In genomic region chr5:124217566-124218249, GRCm38 (mm10) we compare ENCODE assay signal across 15 mouse cellular contexts. TPM values are rescaled to one million over a fixed set of nuclear protein-coding genes. Genes with fewer than 3 reads are reported as not detected.
DNase-seq lines count a peak whose midpoint lies in the region; ATAC-seq and TF ChIP-seq lines count a peak whose summit lies in the region.
"Had no signal": no experiment of that assay in that cellular context is flagged by ENCODE, and none has a peak within 500 bp of the region (broad histone marks: within the 10 kb centered on the region; RNA-seq: fewer than 3 reads in every experiment).

No protein-coding gene starts in this region.

- H3K9ac ChIP-seq in heart, postnatal 0 days (replicated peaks; ENCODE audit: low read depth, low read length) = no peak overlapping the region
- H3K9ac ChIP-seq in heart, embryonic 11.5 days (ENCODE audit: low read depth, low read length) = no peak overlapping the region
- H3K9ac ChIP-seq: hindbrain, embryonic 15.5 days; limb, embryonic 13.5 days had no signal

- no peaks in the 10 kb centered on the region for H3K9me3 ChIP-seq in heart, postnatal 0 days (replicated peaks; ENCODE audit: control insufficient read depth, low read length)
- no peaks in the 10 kb centered on the region for H3K9me3 ChIP-seq in heart, embryonic 11.5 days (replicated peaks; ENCODE audit: control insufficient read depth, low read length)
- no peaks in the 10 kb centered on the region for H3K9me3 ChIP-seq in megakaryocyte, embryonic 14.5 days
- H3K9me3 ChIP-seq: forebrain, embryonic 10.5 days; hindbrain, embryonic 15.5 days; limb, embryonic 13.5 days had no signal

- no peak for TF ChIP-seq EP300 in heart, postnatal 0 days (IDR thresholded peaks at IDR 0.05; ENCODE audit: low read depth)

- DNase-seq in heart, postnatal 0 days (ENCODE audit: low spot score) = no peak
- DNase-seq in left cerebral cortex, adult 18-20 months (ENCODE audit: low spot score in 2 of 2) = peak; percentile 90 to 92
- peak; percentile 83 for DNase-seq in telencephalon, adult 2 months (ENCODE audit: low read depth, low spot score)
- no peak for DNase-seq in cerebellum, postnatal 4 days (ENCODE audit: low spot score in 2 of 2)
- DNase-seq: adrenal gland, postnatal 25 days; cerebellum, adult 18-20 months had no signal

- WGBS in heart, postnatal 0 days = 37% methylated on average over 8 of the region's 8 CpGs
- 54% methylated on average over 8 of the region's 8 CpGs for WGBS in heart, embryonic 11.5 days (ENCODE audit: insufficient replicate concordance)

- H3K27me3 ChIP-seq in heart, postnatal 0 days (ENCODE audit: control insufficient read depth, insufficient read depth, low read length) = no peaks in the 10 kb centered on the region
- no peaks in the 10 kb centered on the region for H3K27me3 ChIP-seq in heart, embryonic 11.5 days (ENCODE audit: control insufficient read depth, insufficient read depth, low read length)
- H3K27me3 ChIP-seq in megakaryocyte, embryonic 14.5 days (replicated peaks) = no peaks in the 10 kb centered on the region
- H3K27me3 ChIP-seq: hindbrain, embryonic 15.5 days; limb, embryonic 13.5 days had no signal

- peaks cover 79% of the 10 kb centered on the region for H3K4me1 ChIP-seq in heart, postnatal 0 days (ENCODE audit: control insufficient read depth, insufficient read depth)
- H3K4me1 ChIP-seq in heart, embryonic 11.5 days (ENCODE audit: control insufficient read depth, insufficient read depth, low read length) = peaks cover 66% of the 10 kb centered on the region
- peaks cover 88% of the 10 kb centered on the region for H3K4me1 ChIP-seq in megakaryocyte, embryonic 14.5 days

- no peak for ATAC-seq in heart, postnatal 0 days (ENCODE audit: insufficient read depth, low read depth)
- no peak for ATAC-seq in heart, embryonic 11.5 days (replicated peaks; ENCODE audit: insufficient number of reproducible peaks, low FRiP score, low TSS enrichment)
- no peak for ATAC-seq in megakaryocyte, adult 5-6 weeks (ENCODE audit: poor library complexity, severe bottlenecking)

- H3K27ac ChIP-seq in heart, postnatal 0 days (ENCODE audit: low read depth) = peak overlapping the region; percentile 31
- no peak overlapping the region for H3K27ac ChIP-seq in heart, embryonic 11.5 days (ENCODE audit: low read depth, low read length)
- H3K27ac ChIP-seq: forebrain, embryonic 10.5 days; hindbrain, embryonic 15.5 days; kidney, postnatal 0 days; limb, embryonic 13.5 days; stomach, postnatal 0 days had no signal

- no peak overlapping the region for H3K4me2 ChIP-seq in heart, postnatal 0 days (ENCODE audit: low read depth, low read length)
- H3K4me2 ChIP-seq in heart, embryonic 11.5 days = no peak overlapping the region
- H3K4me2 ChIP-seq: hindbrain, embryonic 15.5 days; limb, embryonic 13.5 days; midbrain, embryonic 11.5 days had no signal

- no peak overlapping the region for H3K4me3 ChIP-seq in heart, postnatal 0 days (ENCODE audit: low read depth, low read length)
- no peak overlapping the region for H3K4me3 ChIP-seq in heart, embryonic 11.5 days (ENCODE audit: low read depth, low read length)
- H3K4me3 ChIP-seq in megakaryocyte, embryonic 14.5 days (replicated peaks) = peak overlapping the region; percentile 40
- H3K4me3 ChIP-seq: forebrain, embryonic 10.5 days; hindbrain, embryonic 15.5 days; limb, embryonic 13.5 days had no signal

- H3K36me3 ChIP-seq in heart, postnatal 0 days (replicated peaks; ENCODE audit: control insufficient read depth, insufficient read depth, low read length) = no peaks in the 10 kb centered on the region
- H3K36me3 ChIP-seq in heart, embryonic 11.5 days (ENCODE audit: control insufficient read depth, insufficient read depth, low read length) = 0 out of 2 replicates have a peak, but pooled peaks cover 2% of the 10 kb centered on the region
- peaks cover 86% of the 10 kb centered on the region for H3K36me3 ChIP-seq in megakaryocyte, embryonic 14.5 days (replicated peaks; ENCODE audit: low read length)
- H3K36me3 ChIP-seq: hindbrain, embryonic 15.5 days had no signal

- no peak for TF ChIP-seq CTCF in heart, postnatal 0 days (IDR thresholded peaks at IDR 0.05; ENCODE audit: low read depth)

RNA-seq across cellular contexts. Expression of gene Pitpnm2, which starts 31.9 kb away (rescaled TPM):
- total RNA-seq in heart, postnatal 0 days (2014; rRNA removed; ENCODE audit: low replicate concordance) = 17.1 and 28.6 TPM in 2 replicates
- 3.1 and 3.2 TPM in 2 replicates for polyA plus RNA-seq in heart, postnatal 0 days (2015; fragmentation: Nextera tagmentation; extraction: Ambion mirVana)
- polyA plus RNA-seq in heart, embryonic 11.5 days (2014; fragmentation: Nextera tagmentation; extraction: Ambion mirVana) = 7.0 and 7.8 TPM in 2 replicates
- 30.1 and 45.3 TPM in 2 replicates for polyA plus RNA-seq in megakaryocyte, embryonic 14.5 days (2012; ENCODE audit: insufficient read depth, low replicate concordance)
- 3.3 and 3.5 TPM in 2 replicates for total RNA-seq in megakaryocyte, adult 5-6 weeks (2015)
- total RNA-seq in megakaryocyte, adult 5-6 weeks (2017) = 1.2 and 7.6 TPM in 2 replicates
- total RNA-seq in left cerebral cortex, adult 18-20 months (2021) = 100 to 1,000 TPM; 259 to 274 TPM

Comparison
In these comparisons a context has a peak if more than half of its experiments do, and no peak if none do; other contexts are left out.
1. DNase-seq: peak in left cerebral cortex, adult 18-20 months (2 of 2) and telencephalon, adult 2 months (single experiment); none in heart, postnatal 0 days (single experiment) and cerebellum, postnatal 4 days (0 of 2).